Mouse (Mus musculus) embryonic fibroblast, embryonic 13.5 days (primary cell): ENCODE data around the gene Olfr1264.

Experiments
- CTCF ChIP-seq: IDR thresholded peaks from 2 replicates; pipeline ENCODE4 v1.5.1; 2011; ENCODE audit warnings: mild to moderate bottlenecking, control low read depth, low read length, moderate library complexity, borderline replicate concordance; ENCODE audit not compliant: insufficient read depth
- POLR2A ChIP-seq: IDR thresholded peaks from 2 replicates; pipeline ENCODE4 v1.6.1; 2011; ENCODE audit warnings: low read depth, mild to moderate bottlenecking, control low read depth, low read length, moderate library complexity

- TF ChIP-seq CTCF (no peak), POLR2A (no peak)
Observed at GRCm38 (mm10) chr2:90011831-90012230, 13.5 kb downstream of the Olfr1264 start, which contains the start of gene Olfr1263.
